Mouse (Mus musculus) heart, adult 2 months (tissue): Measurements from ENCODE around the gene Tap1.

Experiments used
- CTCF ChIP-seq: fragments of 200-600 bp; IDR thresholded peaks from 2 replicates; pipeline ENCODE4 v1.8.1; 2022; ENCODE audit warnings: antibody characterized with exemption, mild to moderate bottlenecking, moderate library complexity
- EP300 ChIP-seq: fragments of 200-500 bp; IDR thresholded peaks from 2 replicates; pipeline ENCODE4 v1.6.1; 2011; ENCODE audit warnings: low read depth, low read length, control low read depth; ENCODE audit not compliant: insufficient read depth
- POLR2A ChIP-seq: fragments of 200-500 bp; IDR thresholded peaks from 2 replicates; pipeline ENCODE4 v1.6.1; 2011; ENCODE audit warnings: mild to moderate bottlenecking, low read depth, low read length, control low read depth; ENCODE audit not compliant: insufficient read depth

DNA sequence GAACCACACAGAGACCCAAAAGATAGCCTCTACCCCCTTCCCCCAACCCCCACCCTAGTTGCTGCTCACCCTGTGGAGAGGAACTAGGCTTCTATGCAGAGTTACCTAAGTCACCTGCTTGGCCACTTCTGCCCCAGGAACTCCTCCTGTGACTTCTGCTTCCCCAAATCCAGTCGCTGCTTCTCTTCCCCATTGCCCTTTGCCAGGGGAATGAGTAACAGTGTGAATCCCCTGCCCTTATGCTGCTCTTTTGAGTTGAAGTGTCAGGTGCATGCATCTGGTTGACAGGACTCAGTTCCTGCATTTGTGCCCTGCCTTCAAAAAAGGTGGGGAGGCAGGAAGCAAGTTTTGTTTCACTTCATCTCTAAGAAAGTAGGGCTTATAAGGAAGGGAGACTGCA, 13.3 kb upstream of the Tap1 start:
- TF ChIP-seq CTCF (no peak), POLR2A (no peak), EP300 (no peak)
